Mouse (Mus musculus): Measurements from ENCODE around the gene Defb5. TPM values are rescaled to one million over a fixed set of nuclear protein-coding genes. Genes with fewer than 3 reads are reported as not detected.

The Defb5 gene
- polyA plus RNA-seq (2015; fragmentation: Nextera tagmentation; extraction: Ambion mirVana) = not detected in 2 replicates

GRCm38 (mm10) chr8:19247280-19247679, at the start of gene Defb5:
Gene Defb5, plus strand, starts transcription at chr8:19247580.

GRCm38 (mm10) chr8:19225161-19225560, 22.2 kb upstream of the Defb5 start, which contains the start of gene Defb6:
Gene Defb6, plus strand, starts transcription at chr8:19225478.

GRCm38 (mm10) chr8:19239616-19240015, 7.8 kb upstream of the Defb5 start, which contains the start of gene Defb46:
Gene Defb46, plus strand, starts transcription at chr8:19239916.

GRCm38 (mm10) chr8:19293060-19293459, 45.7 kb downstream of the Defb5 start, which contains the start of gene Defb3:
Gene Defb3, plus strand, starts transcription at chr8:19293360.

Other genes with a start within 250 kb of the Defb5 start
- not detected in 2 replicates for gene Defb38, start 221.0 kb upstream of the Defb5 start, polyA plus RNA-seq (2015; fragmentation: Nextera tagmentation; extraction: Ambion mirVana)
- gene Defb39, start 182.8 kb upstream of the Defb5 start, polyA plus RNA-seq (2015; fragmentation: Nextera tagmentation; extraction: Ambion mirVana) = not detected in 2 replicates
- gene Defb12, start 132.7 kb upstream of the Defb5 start, polyA plus RNA-seq (2015; fragmentation: Nextera tagmentation; extraction: Ambion mirVana) = not detected in 2 replicates
- not detected in 2 replicates for gene Defb34, start 123.8 kb upstream of the Defb5 start, polyA plus RNA-seq (2015; fragmentation: Nextera tagmentation; extraction: Ambion mirVana)
- not detected in 2 replicates for gene Gm45826, start 106.8 kb upstream of the Defb5 start, polyA plus RNA-seq (2015; fragmentation: Nextera tagmentation; extraction: Ambion mirVana)
- gene Defb14, start 53.2 kb upstream of the Defb5 start, polyA plus RNA-seq (2015; fragmentation: Nextera tagmentation; extraction: Ambion mirVana) = not detected in 2 replicates
- not detected in 2 replicates for gene Defb4, start 48.9 kb upstream of the Defb5 start, polyA plus RNA-seq (2015; fragmentation: Nextera tagmentation; extraction: Ambion mirVana)
- gene Defb6, start 22.1 kb upstream of the Defb5 start, polyA plus RNA-seq (2015; fragmentation: Nextera tagmentation; extraction: Ambion mirVana) = not detected in 2 replicates
- gene Defb46, start 7.7 kb upstream of the Defb5 start, polyA plus RNA-seq (2015; fragmentation: Nextera tagmentation; extraction: Ambion mirVana) = not detected in 2 replicates
- not detected in 2 replicates for gene Defb3, start 45.8 kb downstream of the Defb5 start, polyA plus RNA-seq (2015; fragmentation: Nextera tagmentation; extraction: Ambion mirVana)
- not detected in 2 replicates for gene Defb8, start 200.0 kb downstream of the Defb5 start, polyA plus RNA-seq (2015; fragmentation: Nextera tagmentation; extraction: Ambion mirVana)
- gene Defb7, start 247.5 kb downstream of the Defb5 start, polyA plus RNA-seq (2015; fragmentation: Nextera tagmentation; extraction: Ambion mirVana) = not detected in 2 replicates

Data from neural tube, postnatal 0 days (tissue).